ENCODE assay signal across 13 mouse cellular contexts in genomic region chr2:148197375-148198015, GRCm38 (mm10).
DNase-seq lines count a peak whose midpoint lies in the region; ATAC-seq and TF ChIP-seq lines count a peak whose summit lies in the region.
"Had no signal": no experiment of that assay in that cellular context is flagged by ENCODE, and none has a peak within 500 bp of the region (broad histone marks: within the 10 kb centered on the region; RNA-seq: fewer than 3 reads in every experiment).

No protein-coding gene starts in this region.

- DNase-seq in cerebellum, postnatal 10 days: peak; percentile 3 to 8
- DNase-seq in cerebellum, postnatal 4 days (ENCODE audit: low spot score in 2 of 2): no peak
- peak; percentile 9 to 34 for DNase-seq in lung, adult 18-20 months
- no peak for DNase-seq in lung, adult 2 months
- peak; percentile 36 for DNase-seq in adipocyte (ENCODE audit: low spot score)
- peak; percentile 53 for DNase-seq in lung, postnatal 10 days
- no peak for DNase-seq in layer of hippocampus, adult 9-10 months (ENCODE audit: low spot score)
- DNase-seq: cerebellum, adult 11-12 months; gastrocnemius, postnatal 25 days; right cerebral cortex, postnatal 25 days; thymus, postnatal 4 days had no signal

- no peak for ATAC-seq in megakaryocyte, adult 5-6 weeks (ENCODE audit: poor library complexity, severe bottlenecking)
- ATAC-seq: forebrain, embryonic 13.5 days had no signal

- no peak for TF ChIP-seq CTCF in lung, adult 2 months (IDR thresholded peaks at IDR 0.05; ENCODE audit: insufficient read depth, low read length)

- no peak for TF ChIP-seq POLR2A in lung, adult 2 months (IDR thresholded peaks at IDR 0.05; ENCODE audit: borderline replicate concordance, extremely low read depth, low read depth, low read length)

- 70% methylated on average over 7 of the region's 7 CpGs for WGBS in lung, adult 2 months

- H3K4me3 ChIP-seq in lung, adult 2 months (replicated peaks; ENCODE audit: extremely low read depth, low read depth, low read length): no peak overlapping the region
- H3K4me3 ChIP-seq: forebrain, embryonic 13.5 days had no signal

- no peaks in the 10 kb centered on the region for H3K4me1 ChIP-seq in lung, adult 2 months (ENCODE audit: control insufficient read depth, insufficient read depth, low read length)
- H3K4me1 ChIP-seq: forebrain, embryonic 13.5 days had no signal

Comparison
In these comparisons a context has a peak if more than half of its experiments do, and no peak if none do; other contexts are left out.
1. DNase-seq: peak in cerebellum, postnatal 10 days (2 of 2), lung, adult 18-20 months (2 of 2), adipocyte (single experiment) and lung, postnatal 10 days (single experiment); none in cerebellum, postnatal 4 days (0 of 2), lung, adult 2 months (single experiment) and layer of hippocampus, adult 9-10 months (single experiment).